Mouse (Mus musculus) adrenal gland, adult 10 weeks (tissue): ENCODE results near the gene Pcif1. TPM values are rescaled to one million over a fixed set of nuclear protein-coding genes. Genes with fewer than 3 reads are reported as not detected.

Experiments
- polyA plus RNA-seq: library from polyadenylated mRNA; stranded (reverse); fragments of 350-450 nt; fragmentation: Illumina TruSeq; extraction: RNeasy Lipid Tissue Mini Kit (QIAGEN cat#74804); gene quantifications from one replicate; pipeline ENCODE4 v1.2.3, GENCODE M21; 2014; ENCODE audit warnings: low read depth, low replicate concordance

The Pcif1 gene
- polyA plus RNA-seq: 4.0 TPM

DNA sequence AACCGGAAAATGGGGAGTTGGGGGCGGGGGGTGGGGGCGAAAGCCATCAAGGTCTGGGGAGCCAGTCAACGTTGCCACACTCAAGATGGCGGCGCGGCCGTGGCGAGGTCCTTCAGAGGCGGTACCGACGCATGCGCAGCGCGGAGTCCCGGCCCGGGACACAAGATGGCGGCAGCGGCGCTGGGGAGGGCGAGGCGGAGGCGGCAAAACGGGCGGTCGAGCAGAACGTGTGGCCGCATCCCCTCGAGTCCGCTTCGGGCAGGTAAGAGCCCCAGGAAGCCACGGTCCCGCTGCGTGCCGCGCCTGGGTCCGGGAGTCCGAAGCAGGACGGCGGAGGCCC, at the start of gene Pcif1:
Gene Pcif1 (plus strand): TSS at position 77 of the 340 bp plus-strand sequence.

DNA sequence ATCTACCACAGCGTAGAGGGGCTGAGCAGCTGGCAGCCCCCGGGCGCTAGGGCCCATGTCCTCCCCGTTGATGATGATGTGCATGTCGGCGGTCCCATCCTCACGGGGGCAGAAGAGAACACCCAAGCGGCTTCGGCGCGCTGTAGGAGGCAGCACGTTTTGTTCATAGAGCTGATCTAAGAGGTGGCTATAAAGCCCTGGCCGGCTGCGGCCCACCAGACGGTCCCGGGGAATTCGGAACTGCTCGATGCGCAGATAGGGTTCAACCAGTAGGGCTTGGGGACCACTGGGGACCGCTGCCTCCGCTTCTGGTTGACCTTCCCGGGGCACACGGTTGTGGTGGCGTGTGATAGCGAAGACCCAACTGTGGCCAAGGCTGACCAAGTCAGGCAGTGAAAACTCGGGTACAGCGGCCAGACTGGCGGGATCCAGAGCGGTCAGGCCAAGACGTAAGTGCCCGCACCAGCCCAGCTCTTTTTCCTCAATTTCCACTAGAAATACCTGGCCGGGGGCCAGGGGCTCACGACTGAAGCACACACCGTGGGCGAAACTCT, 46.3 kb upstream of the Pcif1 start, which contains the start of gene Ctsa:
Gene Ctsa (plus strand): TSS at position 126 of the 554 bp plus-strand sequence.

DNA sequence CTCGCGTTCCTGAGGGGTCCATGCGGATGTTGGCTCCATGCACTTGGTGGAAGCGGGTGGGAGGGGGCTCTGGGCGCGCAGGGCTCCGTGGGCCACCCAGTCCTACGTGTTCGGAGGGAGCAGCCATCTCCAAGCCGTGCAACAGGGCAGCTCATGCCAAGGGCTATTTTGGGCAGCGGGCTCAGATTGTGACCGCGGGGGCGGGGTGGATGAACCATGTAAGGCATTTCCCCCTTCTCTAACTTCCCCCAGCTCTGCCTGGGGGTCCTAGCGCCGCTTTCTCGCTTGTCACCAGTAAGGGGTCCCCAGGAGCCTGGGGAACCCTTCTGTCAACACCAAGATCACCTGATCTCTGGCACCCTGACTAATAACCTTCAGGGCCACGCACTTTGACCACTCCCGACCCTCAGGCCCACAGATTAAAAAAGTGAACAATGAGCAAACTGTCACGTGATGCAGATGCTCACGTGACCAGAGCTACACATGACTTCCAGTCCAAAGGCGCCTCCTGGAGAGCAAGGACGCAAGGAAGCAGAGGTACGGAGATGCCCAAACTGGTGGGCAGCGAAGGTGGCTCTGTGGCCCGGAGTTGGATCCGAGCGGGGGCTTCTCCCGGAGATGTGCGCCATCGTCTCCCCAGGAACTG, 45.7 kb upstream of the Pcif1 start, which contains the start of gene Neurl2:
Gene Neurl2 (minus strand): TSS at position 143 of the 646 bp plus-strand sequence.

DNA sequence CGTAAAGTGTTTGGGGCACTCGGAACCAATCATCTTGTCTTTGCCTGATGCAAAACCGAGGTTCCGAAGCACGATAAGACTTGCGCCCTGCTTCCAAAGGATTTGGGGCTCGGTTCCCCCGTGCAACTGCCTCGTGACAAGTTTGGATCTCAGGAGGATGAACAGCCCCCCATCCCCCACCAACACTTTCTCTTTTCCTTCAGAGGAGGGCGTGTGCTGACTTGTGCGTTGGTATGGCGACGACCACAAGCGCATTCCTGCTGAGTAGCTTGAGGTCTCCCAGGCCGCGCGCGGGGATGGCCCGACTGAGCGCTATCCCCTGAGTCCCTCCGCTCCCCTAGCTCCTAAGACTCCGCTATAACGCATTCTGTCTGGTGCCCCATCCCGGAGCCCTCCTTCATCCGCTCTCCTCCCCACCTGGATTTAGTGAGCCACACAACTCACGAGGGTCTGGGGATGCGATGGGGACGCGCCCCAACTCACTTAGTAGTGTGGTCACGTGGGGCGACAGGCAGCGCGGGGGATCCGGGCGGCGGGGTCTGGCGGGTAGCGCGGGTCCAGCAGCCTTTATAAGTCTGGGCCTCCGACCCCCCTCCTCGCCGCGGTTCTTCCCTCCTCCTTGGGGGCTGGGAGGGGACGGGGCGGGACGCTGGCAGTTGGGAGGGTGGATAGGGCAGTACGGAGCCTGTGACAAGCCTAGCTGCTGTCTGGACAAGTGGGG, 21.8 kb upstream of the Pcif1 start, which contains the start of gene Pltp:
Gene Pltp (minus strand): TSS at position 611 of the 721 bp plus-strand sequence.

DNA sequence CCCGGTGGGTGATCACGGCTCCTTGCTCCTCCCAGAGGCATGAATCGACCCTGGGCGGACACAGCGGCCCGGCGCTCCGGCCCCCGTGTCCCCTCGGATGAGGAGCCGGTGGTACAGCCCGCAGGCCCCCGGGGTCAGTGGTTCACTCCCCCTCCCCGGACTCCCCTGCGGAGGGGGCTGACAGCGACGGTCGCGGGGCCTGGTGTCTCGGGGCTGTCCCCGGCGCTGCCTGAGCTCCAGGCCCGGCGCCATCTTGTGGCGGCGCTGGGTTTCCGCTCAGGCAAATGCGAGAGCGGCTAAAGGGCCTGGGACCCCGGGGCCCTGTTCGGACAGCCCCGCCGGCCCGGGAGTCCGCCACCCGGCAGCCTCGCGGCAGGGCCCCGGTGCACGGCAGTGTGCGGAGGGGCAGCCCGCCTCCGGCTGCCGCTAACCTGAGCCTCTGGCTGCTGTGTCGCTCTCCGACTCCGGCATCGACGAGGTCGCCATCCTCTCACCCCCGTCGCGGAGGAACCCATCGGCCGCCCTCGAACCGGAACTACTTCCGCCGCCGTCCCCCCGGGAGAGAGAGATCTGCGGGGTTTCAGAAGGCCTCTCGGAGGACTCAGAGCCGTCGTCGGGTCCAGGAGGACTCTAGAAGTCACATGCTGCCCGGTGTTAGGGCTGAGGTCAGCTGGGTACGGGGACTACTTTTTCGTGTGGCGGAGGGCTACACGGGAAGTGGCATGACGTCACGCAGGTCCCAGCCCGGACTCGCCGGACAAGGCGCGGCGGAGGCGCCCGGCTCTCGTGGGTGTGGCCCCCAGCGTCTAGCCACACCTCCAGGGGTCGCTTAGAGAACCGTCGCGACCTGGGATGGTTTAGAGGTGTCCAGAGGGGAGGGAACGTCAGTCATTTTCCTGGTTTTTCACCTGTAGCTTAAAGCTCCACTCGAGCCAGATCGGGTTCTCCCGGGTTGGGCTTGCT, 32.3 kb downstream of the Pcif1 start, which contains the start of gene Zfp335:
Gene Zfp335 (minus strand): TSS at position 672 of the 963 bp plus-strand sequence.

DNA sequence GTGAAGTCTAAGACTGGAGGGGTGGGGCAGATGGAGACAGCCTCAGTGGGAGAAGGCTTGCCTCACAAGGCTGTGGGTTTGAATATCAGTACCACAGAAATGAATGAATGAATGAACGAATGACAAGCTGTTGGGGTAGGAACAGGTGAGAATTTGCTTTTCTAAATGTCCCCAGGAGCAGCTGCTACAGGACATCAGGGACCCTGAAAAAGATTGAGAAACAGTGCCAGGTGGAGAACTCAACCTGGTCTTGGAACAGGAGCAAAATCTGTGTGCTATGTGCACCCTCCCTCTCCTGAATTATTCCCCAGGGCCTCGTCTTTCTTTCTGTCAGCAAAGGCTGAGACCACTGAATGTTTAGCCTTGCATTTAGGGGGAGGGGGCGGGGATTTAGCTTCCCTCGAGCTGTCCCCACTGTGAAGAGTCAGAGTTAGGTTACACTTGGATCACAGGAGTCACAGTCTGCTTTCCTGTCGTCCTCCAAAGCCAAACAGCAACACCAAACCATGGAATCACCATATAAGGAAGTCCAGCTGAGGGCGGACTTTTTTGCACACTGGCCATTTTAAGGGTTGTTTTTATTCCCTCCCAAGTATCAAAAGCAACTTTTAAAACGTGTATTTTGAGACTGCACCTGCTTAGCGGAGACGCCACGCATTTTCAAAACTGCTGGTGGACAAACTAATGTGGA, 61.2 kb downstream of the Pcif1 start, which contains the start of gene Mmp9:
Gene Mmp9 (plus strand): TSS at position 641 of the 691 bp plus-strand sequence.

Other genes starting within 250 kb of the Pcif1 start
- gene Wfdc16, start 240.5 kb upstream of the Pcif1 start, polyA plus RNA-seq: not detected
- gene Wfdc10, start 223.3 kb upstream of the Pcif1 start, polyA plus RNA-seq: not detected
- gene Wfdc9, start 222.7 kb upstream of the Pcif1 start, polyA plus RNA-seq: not detected
- gene Wfdc11, start 205.2 kb upstream of the Pcif1 start, polyA plus RNA-seq: not detected
- not detected for gene Wfdc13, start 194.2 kb upstream of the Pcif1 start, polyA plus RNA-seq
- not detected for gene Spint4, start 180.8 kb upstream of the Pcif1 start, polyA plus RNA-seq
- not detected for gene Spint5, start 164.0 kb upstream of the Pcif1 start, polyA plus RNA-seq
- 0.35 TPM for gene Wfdc3, start 133.4 kb upstream of the Pcif1 start, polyA plus RNA-seq
- gene Dnttip1, start 133.3 kb upstream of the Pcif1 start, polyA plus RNA-seq: 4.6 TPM
- 2.9 TPM for gene Ube2c, start 109.4 kb upstream of the Pcif1 start, polyA plus RNA-seq
- gene Tnnc2, start 99.3 kb upstream of the Pcif1 start, polyA plus RNA-seq: 8.5 TPM
- 3.9 TPM for gene Snx21, start 93.5 kb upstream of the Pcif1 start, polyA plus RNA-seq
- not detected for gene Acot8, start 74.4 kb upstream of the Pcif1 start, polyA plus RNA-seq
- 1.8 TPM for gene Zswim3, start 74.2 kb upstream of the Pcif1 start, polyA plus RNA-seq
- 4.4 TPM for gene Zswim1, start 56.6 kb upstream of the Pcif1 start, polyA plus RNA-seq
- not detected for gene Spata25, start 50.8 kb upstream of the Pcif1 start, polyA plus RNA-seq
- 30.7 TPM for gene Ctsa, start 46.4 kb upstream of the Pcif1 start, polyA plus RNA-seq
- not detected for gene Neurl2, start 45.8 kb upstream of the Pcif1 start, polyA plus RNA-seq
- gene Pltp, start 21.6 kb upstream of the Pcif1 start, polyA plus RNA-seq: 0.87 TPM
- gene Zfp335, start 32.5 kb downstream of the Pcif1 start, polyA plus RNA-seq: 0.17 TPM
- gene Mmp9, start 61.5 kb downstream of the Pcif1 start, polyA plus RNA-seq: not detected
- 4.1 TPM for gene Slc12a5, start 81.5 kb downstream of the Pcif1 start, polyA plus RNA-seq
- 11.4 TPM for gene Ncoa5, start 155.6 kb downstream of the Pcif1 start, polyA plus RNA-seq
- 0.17 TPM for gene Cd40, start 176.3 kb downstream of the Pcif1 start, polyA plus RNA-seq
- gene 1700025C18Rik, start 211.4 kb downstream of the Pcif1 start, polyA plus RNA-seq: not detected